Mouse (Mus musculus) cortical plate, adult 2 months (tissue): ENCODE measurements around the gene Inpp5b.

Source experiments
- CTCF ChIP-seq: fragments of 200-500 bp; IDR thresholded peaks from 2 replicates; pipeline ENCODE4 v1.5.1; 2011; ENCODE audit warnings: mild to moderate bottlenecking, control low read depth, low read length; ENCODE audit not compliant: insufficient read depth; ENCODE audit errors: extremely low read depth
- POLR2A ChIP-seq: fragments of 200-500 bp; IDR thresholded peaks from 2 replicates; pipeline ENCODE4 v1.6.1; 2011; ENCODE audit warnings: mild to moderate bottlenecking, low read length, control low read depth; ENCODE audit not compliant: insufficient read depth; ENCODE audit errors: extremely low read depth

DNA sequence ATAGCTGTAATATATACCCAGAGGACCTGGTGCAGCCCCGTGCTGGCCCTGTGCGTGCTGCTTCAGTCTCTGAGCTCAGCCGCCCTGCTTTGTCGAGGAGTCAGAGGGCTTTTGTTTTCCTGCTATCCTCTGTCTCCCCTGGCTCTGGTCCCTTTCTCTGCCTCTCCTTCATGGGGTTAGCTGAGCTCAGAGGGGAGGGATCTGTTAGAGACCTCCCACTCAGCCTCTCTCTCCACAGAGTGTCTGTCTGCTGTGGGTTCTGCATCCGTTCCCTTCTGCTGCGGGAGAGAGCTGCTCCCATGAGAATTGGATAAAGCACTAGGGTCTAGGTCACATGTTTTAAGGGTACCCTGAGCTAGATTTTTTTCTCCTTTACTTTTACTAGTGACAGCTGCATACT lies 15.5 kb upstream of the Inpp5b start:
- TF ChIP-seq POLR2A (no peak), CTCF (no peak)
